Mouse (Mus musculus) erythroblast, embryonic 14.5 days (primary cell): Measurements from ENCODE around the gene Zbtb42.

Experiments
- GATA1 ChIP-seq: IDR thresholded peaks from 2 replicates; pipeline ENCODE4 v1.6.1; 2012; ENCODE audit warnings: low read length, inconsistent platforms, mixed read lengths
- TAL1 ChIP-seq: IDR thresholded peaks from 3 replicates; pipeline ENCODE4 v1.6.1; 2012; ENCODE audit warnings: low read length, inconsistent platforms, mixed read lengths

GRCm38 (mm10) chr12:112720216-112720615, 41.6 kb downstream of the Zbtb42 start, which contains the start of gene Cep170b:
- TF ChIP-seq TAL1 (no peak), GATA1 (no peak)
